Mouse (Mus musculus) E14TG2a.4 (cell line): ENCODE measurements around the gene Ppp1r15a.

Experiments
- H3K27me3 ChIP-seq: 2 replicates; pipeline ENCODE4 v1.6.1; 2014; ENCODE audit warnings: low read length, control low read depth; ENCODE audit not compliant: insufficient read depth
- H3K36me3 ChIP-seq: 2 replicates; pipeline ENCODE4 v1.6.1; 2014; ENCODE audit warnings: low read length, control low read depth; ENCODE audit not compliant: insufficient read depth
- H3K4me1 ChIP-seq: replicated peaks from 2 replicates; pipeline ENCODE4 v1.6.1; 2014; ENCODE audit warnings: low read depth, low read length, control low read depth
- H3K4me3 ChIP-seq: replicated peaks from 2 replicates; pipeline ENCODE4 v1.5.1; 2014; ENCODE audit warnings: mild to moderate bottlenecking, low read length
- H3K9me3 ChIP-seq: 2 replicates; pipeline ENCODE4 v1.6.1; 2014; ENCODE audit warnings: low read length, control low read depth
- CTCF ChIP-seq: conservative IDR thresholded peaks from 2 replicates; pipeline ENCODE4 v1.5.1; 2014; ENCODE audit warnings: low read length
- NANOG ChIP-seq: IDR thresholded peaks from 2 replicates; pipeline ENCODE4 v1.6.1; 2014; ENCODE audit warnings: borderline replicate concordance, low read length, mixed read lengths
- POU5F1 ChIP-seq: IDR thresholded peaks from 2 replicates; pipeline ENCODE4 v1.6.1; 2014; ENCODE audit warnings: low read length, borderline replicate concordance

Ppp1r15a gene

GRCm38 (mm10) chr7:45525809-45526473, at the start of gene Ppp1r15a, which contains the start of gene Plekha4:
Gene Ppp1r15a, minus strand, starts transcription at chr7:45526268.
Gene Plekha4, plus strand, starts transcription at chr7:45526330.
- peaks cover 29% of the 10 kb centered on the region for H3K36me3 ChIP-seq
- H3K27me3 ChIP-seq: no peaks in the 10 kb centered on the region
- H3K4me3 ChIP-seq: peak within 1 kb of the TSS; percentile 96
- H3K4me1 ChIP-seq: peaks cover 74% of the 10 kb centered on the region
- no peak for TF ChIP-seq POU5F1
- TF ChIP-seq NANOG: no peak
- TF ChIP-seq CTCF: no peak
- H3K9me3 ChIP-seq: no peaks in the 10 kb centered on the region

GRCm38 (mm10) chr7:45574472-45575379, 48.7 kb upstream of the Ppp1r15a start:
- H3K36me3 ChIP-seq: peaks cover 51% of the 10 kb centered on the region
- H3K4me1 ChIP-seq: peaks cover 67% of the 10 kb centered on the region
- H3K27me3 ChIP-seq: no peaks in the 10 kb centered on the region
- no peaks in the 10 kb centered on the region for H3K9me3 ChIP-seq
- TF ChIP-seq NANOG: no peak
- no peak overlapping the region; the same call in 1 of the 2 replicates for H3K4me3 ChIP-seq

GRCm38 (mm10) chr7:45573954-45574353, 47.9 kb upstream of the Ppp1r15a start:
- Histone ChIP-seq H3K27me3 (no peaks in the 10 kb centered on the region), H3K4me1 (peaks cover 74% of the 10 kb centered on the region), H3K36me3 (peaks cover 49% of the 10 kb centered on the region), H3K9me3 (no peaks in the 10 kb centered on the region), H3K4me3 (0 out of 2 replicates have a peak overlapping the region, but pooled peaks have one; percentile 4)
- TF ChIP-seq NANOG (no peak), CTCF (no peak), POU5F1 (no peak)

GRCm38 (mm10) chr7:45571966-45572365, 45.9 kb upstream of the Ppp1r15a start:
- peaks cover 83% of the 10 kb centered on the region for H3K4me1 ChIP-seq
- H3K36me3 ChIP-seq: peaks cover 43% of the 10 kb centered on the region
- TF ChIP-seq POU5F1 (no peak), NANOG (no peak), CTCF (no peak)

GRCm38 (mm10) chr7:45570103-45570741, 44.2 kb upstream of the Ppp1r15a start, which contains the start of gene Bcat2:
Gene Bcat2, plus strand, starts transcription at chr7:45570153.
- H3K4me3 ChIP-seq: peak within 1 kb of the TSS; percentile 87
- H3K9me3 ChIP-seq: no peaks in the 10 kb centered on the region
- H3K27me3 ChIP-seq: no peaks in the 10 kb centered on the region
- H3K4me1 ChIP-seq: peaks cover 86% of the 10 kb centered on the region
- TF ChIP-seq POU5F1 (no peak), NANOG (no peak), CTCF (no peak)
- H3K36me3 ChIP-seq: peaks cover 43% of the 10 kb centered on the region

More at GRCm38 (mm10) chr7:45571966-45572365, 45.9 kb upstream of the Ppp1r15a start:
- no peaks in the 10 kb centered on the region for H3K27me3 ChIP-seq
- no peaks in the 10 kb centered on the region for H3K9me3 ChIP-seq
- peak overlapping the region; percentile 87 for H3K4me3 ChIP-seq

- no peaks in the 10 kb centered on the region for H3K9me3 ChIP-seq
- no peaks in the 10 kb centered on the region for H3K27me3 ChIP-seq
- 0 out of 2 replicates have a peak overlapping the region, but pooled peaks have one; percentile 10 for H3K4me3 ChIP-seq
Observed at GRCm38 (mm10) chr7:45568601-45569473, 42.8 kb upstream of the Ppp1r15a start.

GRCm38 (mm10) chr7:45567780-45568516, 41.9 kb upstream of the Ppp1r15a start:
- Histone ChIP-seq H3K4me1 (peaks cover 77% of the 10 kb centered on the region), H3K4me3 (peak overlapping the region; percentile 70), H3K27me3 (no peaks in the 10 kb centered on the region), H3K36me3 (peaks cover 32% of the 10 kb centered on the region), H3K9me3 (no peaks in the 10 kb centered on the region)
- TF ChIP-seq NANOG (no peak; the same call in 1 of the 2 replicates), POU5F1 (no peak)

More at GRCm38 (mm10) chr7:45568601-45569473, 42.8 kb upstream of the Ppp1r15a start:
- Histone ChIP-seq H3K4me1 (peaks cover 82% of the 10 kb centered on the region), H3K36me3 (peaks cover 39% of the 10 kb centered on the region)
- TF ChIP-seq CTCF (no peak), NANOG (peak; percentile 32; the same call in 1 of the 2 replicates), POU5F1 (no peak)
